Mouse (Mus musculus): ENCODE measurements at regions not wholly inside any gene's neighbourhood (a gene's known extent, or its start where the extent isn't known, plus 50 kb on each side); places are given as distances from the start of the nearest gene placed in this dataset.

DNA sequence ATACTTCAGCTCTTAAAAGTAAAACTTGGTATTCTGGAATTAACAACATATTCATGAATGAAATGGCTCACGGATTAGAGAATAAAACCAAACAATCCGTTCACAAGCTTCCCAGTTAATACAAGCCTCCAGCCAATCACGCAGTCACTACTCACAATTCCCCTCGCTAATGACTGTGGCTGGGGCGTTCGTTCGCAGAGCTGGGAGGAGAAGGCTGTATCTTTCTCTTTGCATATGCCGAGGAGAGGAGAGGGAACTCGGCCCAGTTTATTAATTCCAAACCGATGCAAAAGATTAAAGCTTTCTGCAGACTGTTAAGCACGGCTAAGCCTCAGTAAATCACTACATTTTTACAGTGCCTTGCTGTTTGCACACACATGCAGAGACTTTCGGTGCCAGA is 231.5 kb downstream of the Tmem182 start:
- no peak for TF ChIP-seq CTCF (IDR thresholded peaks at IDR 0.05; ENCODE audit: low read depth, low read length)
- no peak for TF ChIP-seq GATA1 (IDR thresholded peaks at IDR 0.05; ENCODE audit: borderline replicate concordance, low read length)
- TF ChIP-seq TAL1 (conservative IDR thresholded peaks at IDR 0.05; ENCODE audit: low read depth, low read length): no peak
- TF ChIP-seq POLR2AphosphoS5 (IDR thresholded peaks at IDR 0.05; ENCODE audit: insufficient replicate concordance, low read depth, low read length): no peak
